ENCODE assay signal across 8 mouse cellular contexts in genomic region chr11:23895060-23895426, GRCm38 (mm10). TPM values are rescaled to one million over a fixed set of nuclear protein-coding genes. Genes with fewer than 3 reads are reported as not detected.
DNase-seq lines count a peak whose midpoint lies in the region; ATAC-seq lines count a peak whose summit lies in the region.

Gene Papolg, minus strand, starts transcription at chr11:23895253.

- H3K9me3 ChIP-seq in heart, embryonic 13.5 days = no peaks in the 10 kb centered on the region
- H3K9me3 ChIP-seq in liver, embryonic 12.5 days (replicated peaks) = no peaks in the 10 kb centered on the region
- H3K9me3 ChIP-seq in stomach, embryonic 15.5 days = no peaks in the 10 kb centered on the region

- peaks cover 9% of the 10 kb centered on the region for H3K36me3 ChIP-seq in heart, embryonic 13.5 days
- peaks cover 7% of the 10 kb centered on the region for H3K36me3 ChIP-seq in liver, embryonic 12.5 days
- no peaks in the 10 kb centered on the region; the same call in 1 of the 2 replicates for H3K36me3 ChIP-seq in stomach, embryonic 15.5 days

- H3K4me3 ChIP-seq in brown adipose tissue, adult 24 weeks (ENCODE audit: insufficient read depth, low read depth, low read length) = peak within 1 kb of the TSS; percentile 98
- peak within 1 kb of the TSS; percentile 97 for H3K4me3 ChIP-seq in heart, embryonic 13.5 days
- peak within 1 kb of the TSS; percentile 98 for H3K4me3 ChIP-seq in liver, embryonic 12.5 days
- H3K4me3 ChIP-seq in stomach, embryonic 15.5 days (replicated peaks) = peak within 1 kb of the TSS; percentile 93

- peak; percentile 94 for ATAC-seq in heart, embryonic 13.5 days (ENCODE audit: extremely low read depth, insufficient number of reproducible peaks, low FRiP score, low TSS enrichment)
- peak; percentile 100 for ATAC-seq in liver, embryonic 12.5 days
- ATAC-seq in stomach, embryonic 15.5 days (ENCODE audit: insufficient read depth, low FRiP score, low read depth) = peak; percentile 100

- WGBS in heart, embryonic 13.5 days = 0% methylated on average over 21 of the region's 21 CpGs
- under 1% methylated on average over 21 of the region's 21 CpGs for WGBS in liver, embryonic 12.5 days (ENCODE audit: insufficient replicate concordance)
- WGBS in stomach, embryonic 15.5 days = under 1% methylated on average over 21 of the region's 21 CpGs

- peaks cover 4% of the 10 kb centered on the region for H3K4me1 ChIP-seq in brown adipose tissue, adult 24 weeks (ENCODE audit: control insufficient read depth, insufficient read depth, insufficient read length, low read length)
- H3K4me1 ChIP-seq in heart, embryonic 13.5 days = peaks cover 6% of the 10 kb centered on the region
- H3K4me1 ChIP-seq in liver, embryonic 12.5 days = peaks cover 12% of the 10 kb centered on the region
- H3K4me1 ChIP-seq in stomach, embryonic 15.5 days = no peaks in the 10 kb centered on the region; the same call in 1 of the 2 replicates

- peak within 1 kb of the TSS; percentile 87 for H3K27ac ChIP-seq in brown adipose tissue, adult 24 weeks (replicated peaks; ENCODE audit: low read depth, low read length)
- H3K27ac ChIP-seq in heart, embryonic 13.5 days (replicated peaks) = peak within 1 kb of the TSS; percentile 90
- H3K27ac ChIP-seq in liver, embryonic 12.5 days = peak within 1 kb of the TSS; percentile 84
- H3K27ac ChIP-seq in stomach, embryonic 15.5 days = peak within 1 kb of the TSS; percentile 93

- peak; percentile 95 for DNase-seq in CD4-positive, CD25-positive, alpha-beta regulatory T cell, adult 2 months (ENCODE audit: low read depth, low spot score)
- peak; percentile 19 for DNase-seq in fat pad, adult 2 months (ENCODE audit: extremely low read depth, low read depth, low spot score)
- DNase-seq in kidney, postnatal 10 days = peak; percentile 95
- peak; percentile 85 to 92 for DNase-seq in natural killer cell, adult 2 months (ENCODE audit: low spot score in 2 of 2)

- H3K27me3 ChIP-seq in heart, embryonic 13.5 days (replicated peaks) = peaks cover 5% of the 10 kb centered on the region; the same call in 1 of the 2 replicates
- H3K27me3 ChIP-seq in liver, embryonic 12.5 days (replicated peaks) = peaks cover 10% of the 10 kb centered on the region; the same call in 1 of the 2 replicates
- no peaks in the 10 kb centered on the region for H3K27me3 ChIP-seq in stomach, embryonic 15.5 days (replicated peaks)

- peak within 1 kb of the TSS; percentile 93 for H3K9ac ChIP-seq in heart, embryonic 13.5 days
- H3K9ac ChIP-seq in liver, embryonic 12.5 days = peak within 1 kb of the TSS; percentile 91
- peak within 1 kb of the TSS; percentile 64 for H3K9ac ChIP-seq in stomach, embryonic 15.5 days

- H3K4me2 ChIP-seq in heart, embryonic 13.5 days = peak within 1 kb of the TSS; percentile 87
- H3K4me2 ChIP-seq in liver, embryonic 12.5 days = peak within 1 kb of the TSS; percentile 93
- peak within 1 kb of the TSS; percentile 74 for H3K4me2 ChIP-seq in stomach, embryonic 15.5 days

RNA-seq across cellular contexts. Expression of gene Papolg, which starts in this region (rescaled TPM):
- 3.8 and 5.3 TPM in 2 replicates for polyA plus RNA-seq in brown adipose tissue, adult 24 weeks (2012; ENCODE audit: insufficient read depth, insufficient read length, missing spikeins)
- polyA plus RNA-seq in heart, embryonic 13.5 days (2015; fragmentation: Nextera tagmentation; extraction: Ambion mirVana) = 8.6 and 9.1 TPM in 2 replicates
- polyA plus RNA-seq in liver, embryonic 12.5 days (2016; fragmentation: Nextera tagmentation; extraction: Ambion mirVana) = 7.0 and 7.5 TPM in 2 replicates
- 11.3 and 12.7 TPM in 2 replicates for polyA plus RNA-seq in stomach, embryonic 15.5 days (2015; fragmentation: Nextera tagmentation; extraction: Ambion mirVana)

Comparison
In these comparisons a context has a peak if more than half of its experiments do, and no peak if none do; other contexts are left out.
1. Peak in every context shown above with its lines: DNase-seq, ATAC-seq, H3K4me3 ChIP-seq and H3K27ac ChIP-seq.
2. DNase-seq: peak in every context shown above with its lines; median percentile 95 in CD4-positive, CD25-positive, alpha-beta regulatory T cell, adult 2 months; 95 in kidney, postnatal 10 days; 88 in natural killer cell, adult 2 months; 19 in fat pad, adult 2 months.